Mouse (Mus musculus) retina, postnatal 1 day (tissue): Measurements from ENCODE around the gene Nek7.

Experiments
- DNase-seq: peaks from one replicate; pipeline ENCODE4 v3.0.0-alpha.2; 2012

Gene Nek7

GRCm38 (mm10) chr1:138568434-138569232, 51.3 kb downstream of the Nek7 start:
- DNase-seq = no peak

DNA sequence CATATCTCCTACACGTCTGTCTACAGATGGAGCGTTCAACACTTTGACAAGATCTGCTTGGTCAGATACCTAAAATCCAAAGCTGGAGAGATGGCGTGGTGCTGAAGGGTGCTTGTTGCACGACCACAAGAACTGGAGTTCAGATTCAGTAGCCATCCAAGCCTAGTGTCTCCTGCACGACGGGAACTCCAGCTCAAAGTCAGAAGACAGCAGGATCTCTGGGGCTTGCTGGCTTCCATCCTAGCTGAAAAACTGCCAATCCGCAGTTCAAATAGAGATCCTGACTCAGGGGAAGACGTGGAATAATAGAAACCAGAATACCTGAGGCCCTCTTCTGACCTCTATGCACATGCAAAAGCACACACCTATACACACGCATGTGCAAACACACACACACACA, 52.0 kb downstream of the Nek7 start:
- DNase-seq = no peak

- DNase-seq = no peak
Observed at GRCm38 (mm10) chr1:138564677-138565076, 55.3 kb downstream of the Nek7 start.

- no peak for DNase-seq
Observed at GRCm38 (mm10) chr1:138560733-138561132, 59.2 kb downstream of the Nek7 start.

DNA sequence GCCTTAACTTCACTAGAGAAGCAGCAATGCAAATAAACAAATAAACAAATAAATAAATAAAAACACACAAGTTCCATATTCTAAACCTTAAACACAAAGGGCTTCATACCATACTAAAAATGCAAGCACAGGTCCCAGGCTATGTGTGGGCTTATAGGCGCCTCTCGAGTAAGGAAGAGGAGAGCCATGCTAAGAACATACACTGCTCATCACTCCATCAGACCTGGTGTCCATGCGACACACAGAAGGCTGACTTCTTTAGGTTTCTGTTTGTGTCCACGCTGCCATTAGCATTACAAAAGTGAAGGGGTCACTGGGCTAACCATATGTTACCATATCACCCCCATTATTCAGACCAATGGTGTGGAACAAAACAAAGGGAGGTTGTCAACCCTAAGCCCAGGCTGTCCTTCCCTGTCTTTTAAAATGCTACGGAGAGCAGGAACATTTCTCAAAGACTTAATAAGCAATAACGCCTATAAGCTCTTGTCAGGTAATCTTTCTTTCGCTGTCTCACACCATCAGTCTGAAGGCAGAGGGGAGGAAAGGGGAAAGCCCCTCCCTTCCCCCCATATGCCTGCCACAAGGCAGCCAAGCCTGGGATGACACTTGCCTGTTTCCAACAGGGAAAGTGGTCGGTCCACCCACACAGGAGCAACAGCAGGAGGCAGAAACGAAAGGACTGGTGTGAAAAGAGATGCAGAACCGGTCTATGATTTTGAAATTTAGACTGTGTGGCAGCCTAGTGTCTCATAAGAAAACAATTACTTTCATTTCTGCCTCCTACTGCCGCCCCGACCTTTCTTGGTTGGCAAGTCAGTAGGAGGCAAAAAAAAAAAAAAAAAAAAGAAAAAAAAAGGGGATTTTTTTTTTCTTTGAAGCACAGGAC, 60.5 kb downstream of the Nek7 start:
- peak; percentile 44 for DNase-seq

GRCm38 (mm10) chr1:138558342-138558741, 61.6 kb downstream of the Nek7 start:
- peak; percentile 31 for DNase-seq

DNA sequence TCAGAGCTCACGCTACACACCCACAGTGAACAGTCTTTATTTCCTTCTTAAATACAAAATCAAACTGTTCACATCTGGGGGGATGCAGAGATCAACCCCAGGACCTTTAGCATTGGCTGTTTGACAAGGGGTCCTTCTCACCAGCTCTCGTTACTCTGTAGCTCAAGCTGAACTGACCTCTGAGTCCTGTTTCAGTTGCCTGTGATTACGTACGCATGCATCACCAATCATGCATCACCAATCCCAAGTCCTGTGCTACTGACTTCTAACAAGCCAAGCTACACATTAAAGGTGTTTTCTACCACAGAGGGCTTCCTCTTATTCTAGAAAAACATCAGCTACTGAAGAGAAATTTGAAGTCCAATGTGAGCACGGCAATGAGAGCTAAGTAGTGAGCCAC, 65.0 kb downstream of the Nek7 start:
- no peak for DNase-seq

DNA sequence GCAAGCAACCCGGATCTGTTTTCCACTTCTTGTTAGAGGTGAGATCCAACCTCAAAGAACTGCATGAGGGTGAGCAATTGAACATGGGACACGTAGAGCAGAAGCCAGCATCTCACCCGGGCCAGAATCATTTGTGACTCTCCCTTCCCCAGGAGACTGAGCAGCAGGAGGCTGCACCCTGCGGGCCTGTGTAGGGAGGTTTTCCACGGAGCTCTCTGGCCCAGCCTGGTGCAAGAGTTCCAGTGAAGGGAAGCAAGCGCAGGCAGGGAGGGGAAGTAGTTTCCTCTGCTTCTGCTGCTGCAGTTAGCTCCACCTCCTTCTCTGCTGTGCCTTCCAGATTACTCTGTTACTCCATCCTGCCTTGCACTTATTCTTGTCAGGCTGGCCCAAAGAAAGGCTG, 69.8 kb downstream of the Nek7 start:
- DNase-seq = no peak

GRCm38 (mm10) chr1:138542170-138542515, 77.8 kb downstream of the Nek7 start:
- DNase-seq = no peak

GRCm38 (mm10) chr1:138541495-138542169, 78.3 kb downstream of the Nek7 start:
- DNase-seq = no peak

- no peak for DNase-seq
Observed at GRCm38 (mm10) chr1:138539713-138540112, 80.2 kb downstream of the Nek7 start.

GRCm38 (mm10) chr1:138538217-138538616, 81.7 kb downstream of the Nek7 start:
- no peak for DNase-seq

DNA sequence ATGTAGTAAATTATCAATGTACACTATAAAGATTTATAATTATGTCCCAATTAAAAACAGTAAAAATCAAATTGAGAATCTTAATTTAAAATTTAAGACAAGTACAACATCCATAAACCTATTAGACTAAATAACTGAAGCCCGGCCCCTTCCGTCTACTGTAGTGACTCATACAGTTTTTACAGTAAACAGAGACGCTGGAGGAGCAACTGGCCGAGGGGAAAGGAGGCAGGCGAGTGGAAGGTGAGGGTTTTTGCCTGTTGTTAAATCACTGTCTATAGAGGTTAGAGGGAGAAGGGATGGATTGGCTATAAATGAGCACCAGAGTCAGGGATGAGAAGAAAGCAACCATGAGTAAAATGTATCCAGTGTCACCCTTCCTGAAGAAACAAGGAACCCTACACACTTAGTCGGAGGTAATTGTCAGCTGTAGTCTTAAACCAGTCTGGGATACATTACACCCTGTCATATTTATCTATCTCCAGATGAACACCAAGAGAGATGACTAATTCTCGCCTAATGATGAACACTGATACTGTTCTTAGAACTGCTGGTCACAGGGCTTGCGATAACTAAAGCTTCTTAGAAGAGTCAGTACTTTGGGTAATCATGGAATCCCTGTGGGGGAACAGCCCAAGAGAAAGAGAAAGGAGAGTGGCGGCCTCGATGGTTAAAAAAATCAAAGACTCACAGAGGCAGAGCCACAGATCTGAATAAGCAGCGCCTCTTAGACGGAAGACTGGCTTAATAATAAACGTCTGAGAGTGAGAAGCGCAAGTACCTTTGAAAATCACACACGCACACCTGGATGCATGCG, 84.0 kb downstream of the Nek7 start:
- DNase-seq = no peak

- DNase-seq = no peak
Observed at GRCm38 (mm10) chr1:138530604-138531003, 89.3 kb downstream of the Nek7 start.

DNA sequence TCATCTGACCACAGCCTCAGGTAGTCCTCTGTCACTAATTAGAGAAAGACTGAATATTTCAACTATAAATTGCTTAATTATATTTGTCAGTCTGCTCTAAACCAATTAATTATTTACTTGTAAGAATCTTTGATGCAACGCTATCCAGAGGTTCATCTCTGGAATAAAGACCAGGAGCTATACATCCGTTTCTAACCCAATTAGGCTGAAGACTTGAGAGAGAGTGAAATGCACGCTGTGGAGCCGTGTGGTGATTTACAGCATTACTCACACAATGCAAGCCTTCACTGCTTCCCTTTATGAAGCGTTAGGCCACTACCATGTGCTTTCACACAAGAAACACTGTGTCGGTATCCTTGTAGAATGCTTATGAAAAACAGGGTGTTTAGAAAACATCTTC, 96.0 kb downstream of the Nek7 start:
- DNase-seq = peak; percentile 70

GRCm38 (mm10) chr1:138518235-138518634, 101.7 kb downstream of the Nek7 start:
- no peak for DNase-seq

GRCm38 (mm10) chr1:138517360-138518099, 102.4 kb downstream of the Nek7 start:
- no peak for DNase-seq

GRCm38 (mm10) chr1:138516946-138517345, 103.0 kb downstream of the Nek7 start:
- no peak for DNase-seq

DNA sequence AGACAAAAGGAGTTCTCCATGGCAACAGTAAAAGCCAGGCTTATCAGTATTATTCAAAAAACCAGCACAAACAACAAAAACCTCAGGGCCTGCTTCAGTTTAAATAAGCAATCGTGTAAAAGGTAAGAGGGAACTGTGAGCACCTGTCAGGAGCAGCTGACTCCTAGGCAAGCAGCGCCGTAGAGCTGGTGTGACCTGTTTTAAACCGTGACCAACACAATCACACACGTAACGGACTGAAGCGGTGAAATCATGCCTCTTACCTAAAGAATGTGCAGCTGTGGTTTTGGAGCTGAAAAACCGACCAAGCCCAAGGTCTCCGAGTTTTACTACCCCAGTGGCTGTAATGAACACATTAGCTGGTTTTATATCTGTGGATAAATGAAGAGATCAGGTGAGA, 104.6 kb downstream of the Nek7 start:
- no peak for DNase-seq

GRCm38 (mm10) chr1:138513982-138514381, 106.0 kb downstream of the Nek7 start:
- DNase-seq = no peak

DNA sequence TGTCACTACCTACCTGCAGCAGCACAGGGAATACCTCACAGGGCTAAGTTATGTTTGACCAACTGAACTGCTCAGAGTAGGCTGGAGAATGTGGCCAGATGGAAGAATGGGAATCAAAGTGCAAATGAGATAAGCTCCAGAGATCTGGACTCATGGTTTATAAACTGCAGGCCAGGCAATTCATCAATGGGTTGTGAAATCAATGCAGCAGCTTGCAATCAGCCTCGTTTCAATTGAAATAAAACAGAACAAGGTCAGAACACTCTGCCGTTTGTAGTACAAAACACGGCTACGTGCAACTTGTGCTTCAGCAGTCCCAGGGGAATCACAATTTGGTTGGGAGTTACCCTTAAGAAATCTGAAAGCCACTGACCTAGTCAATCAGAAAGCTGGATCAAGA, 109.4 kb downstream of the Nek7 start:
- DNase-seq = no peak
